Mouse (Mus musculus): ENCODE measurements around the gene Nlrc5.

DNA sequence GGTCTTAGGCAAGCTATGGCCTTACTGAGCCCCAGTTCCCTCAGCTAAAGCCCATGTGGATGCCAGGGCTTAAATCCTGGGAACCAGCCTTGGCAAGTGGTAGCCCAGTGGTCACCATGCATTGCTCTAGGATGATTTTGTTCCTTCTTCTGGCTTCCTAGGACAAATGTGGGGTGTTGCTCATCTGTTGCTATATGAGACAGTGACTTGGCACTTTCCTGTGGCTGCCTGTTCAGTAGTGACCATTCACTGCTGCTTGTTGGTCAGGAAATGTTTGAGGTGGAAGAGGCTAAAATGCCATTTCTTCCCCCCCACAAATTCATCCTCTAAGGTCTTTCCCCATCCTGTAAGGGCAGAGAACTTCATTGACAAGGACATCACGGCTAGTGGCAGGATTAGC is 135.3 kb downstream of the Nlrc5 start:
- no peak for TF ChIP-seq EP300 (IDR thresholded peaks at IDR 0.05; ENCODE audit: insufficient read depth, low read depth, low read length)
- no peak for TF ChIP-seq CTCF (IDR thresholded peaks at IDR 0.05; ENCODE audit: low read depth, low read length)
- TF ChIP-seq POLR2A (IDR thresholded peaks at IDR 0.05; ENCODE audit: insufficient read depth, low read length): no peak
